Mouse (Mus musculus) ES-Bruce4 (cell line): ENCODE measurements around the gene Lsp1. TPM values are rescaled to one million over a fixed set of nuclear protein-coding genes. Genes with fewer than 3 reads are reported as not detected.

Experiments
- H3K27ac ChIP-seq: 2 replicates; pipeline ENCODE4 v1.5.1; 2012; ENCODE audit warnings: low read length, inconsistent platforms; ENCODE audit not compliant: insufficient read depth
- H3K27me3 ChIP-seq: 2 replicates; pipeline ENCODE4 v1.6.1; 2012; ENCODE audit warnings: mild to moderate bottlenecking, low read length, inconsistent platforms; ENCODE audit not compliant: control insufficient read depth, poor library complexity, insufficient read depth, severe bottlenecking
- H3K36me3 ChIP-seq: 2 replicates; pipeline ENCODE4 v1.6.1; 2012; ENCODE audit warnings: inconsistent platforms, mild to moderate bottlenecking, low read length, moderate library complexity; ENCODE audit not compliant: control insufficient read depth, poor library complexity, insufficient read depth, severe bottlenecking
- H3K4me1 ChIP-seq: one replicate; pipeline ENCODE4 v1.8.1; 2011; ENCODE audit warnings: low read length; ENCODE audit not compliant: control insufficient read depth, insufficient read depth
- H3K4me3 ChIP-seq: 2 replicates; pipeline ENCODE4 v1.5.1; 2011; ENCODE audit warnings: low read depth, mild to moderate bottlenecking, low read length
- H3K9ac ChIP-seq: 2 replicates; pipeline ENCODE4 v1.6.1; 2012; ENCODE audit warnings: low read depth, mild to moderate bottlenecking, inconsistent platforms; ENCODE audit not compliant: poor library complexity, severe bottlenecking
- H3K9me3 ChIP-seq: replicated peaks from 2 replicates; pipeline ENCODE4 v1.6.1; 2012; ENCODE audit warnings: mild to moderate bottlenecking, low read length, inconsistent platforms; ENCODE audit not compliant: control insufficient read depth, poor library complexity, insufficient read depth, severe bottlenecking
- CTCF ChIP-seq: IDR thresholded peaks from one replicate; pipeline ENCODE4 v1.8.1; 2011; ENCODE audit warnings: low read depth, low read length
- EP300 ChIP-seq: IDR thresholded peaks from 2 replicates; pipeline ENCODE4 v1.6.1; 2011; ENCODE audit warnings: low read depth, low read length; ENCODE audit not compliant: insufficient read depth
- POLR2A ChIP-seq: IDR thresholded peaks from one replicate; pipeline ENCODE4 v1.8.1; 2011; ENCODE audit warnings: low read length; ENCODE audit not compliant: insufficient read depth
- polyA plus RNA-seq: library from polyadenylated mRNA; stranded (reverse); fragments of >200 nt; gene quantifications from 2 replicates; pipeline ENCODE4 v1.2.4, GENCODE M21; 2011; ENCODE audit warnings: low read depth; ENCODE audit not compliant: missing spikeins, insufficient read depth, insufficient read length

The Lsp1 gene
- polyA plus RNA-seq, 1 experiment, result 6.0 TPM

- H3K9ac ChIP-seq, result no peak overlapping the region
- TF ChIP-seq CTCF, result no peak
- TF ChIP-seq EP300, result no peak
- no peak for TF ChIP-seq POLR2A
- H3K27me3 ChIP-seq, result no peaks in the 10 kb centered on the region
- no peaks in the 10 kb centered on the region for H3K4me1 ChIP-seq
- no peak overlapping the region for H3K27ac ChIP-seq
- H3K36me3 ChIP-seq, result no peaks in the 10 kb centered on the region
- no peak overlapping the region for H3K4me3 ChIP-seq
- H3K9me3 ChIP-seq, result no peaks in the 10 kb centered on the region
Observed at GRCm38 (mm10) chr7:142479886-142480285, 19.3 kb downstream of the Lsp1 start.

GRCm38 (mm10) chr7:142480661-142481060, 20.1 kb downstream of the Lsp1 start:
- Histone ChIP-seq H3K4me1 (no peaks in the 10 kb centered on the region), H3K27ac (no peak overlapping the region), H3K9ac (no peak overlapping the region), H3K36me3 (no peaks in the 10 kb centered on the region), H3K27me3 (no peaks in the 10 kb centered on the region), H3K4me3 (no peak overlapping the region), H3K9me3 (no peaks in the 10 kb centered on the region)
- TF ChIP-seq POLR2A (no peak), EP300 (no peak), CTCF (no peak)

GRCm38 (mm10) chr7:142481186-142481567, 20.6 kb downstream of the Lsp1 start:
- no peaks in the 10 kb centered on the region for H3K36me3 ChIP-seq
- H3K9me3 ChIP-seq, result no peaks in the 10 kb centered on the region
- H3K4me1 ChIP-seq, result no peaks in the 10 kb centered on the region
- peak overlapping the region; percentile 48 for H3K9ac ChIP-seq
- H3K27me3 ChIP-seq, result no peaks in the 10 kb centered on the region
- TF ChIP-seq EP300 (no peak), CTCF (peak; percentile 62)
- 0 out of 2 replicates have a peak overlapping the region, but pooled peaks have one; percentile 19 for H3K4me3 ChIP-seq
- H3K27ac ChIP-seq, result no peak overlapping the region

- 0 out of 2 replicates have a peak overlapping the region, but pooled peaks have one; percentile 19 for H3K4me3 ChIP-seq
- H3K27me3 ChIP-seq, result no peaks in the 10 kb centered on the region
- H3K27ac ChIP-seq, result no peak overlapping the region
- no peak for TF ChIP-seq POLR2A
- TF ChIP-seq CTCF, result no peak
- no peak for TF ChIP-seq EP300
- no peaks in the 10 kb centered on the region for H3K9me3 ChIP-seq
- H3K9ac ChIP-seq, result peak overlapping the region; percentile 48
- no peaks in the 10 kb centered on the region for H3K36me3 ChIP-seq
- no peaks in the 10 kb centered on the region for H3K4me1 ChIP-seq
Observed at GRCm38 (mm10) chr7:142481568-142482255, 21.1 kb downstream of the Lsp1 start.

GRCm38 (mm10) chr7:142482256-142482609, 21.6 kb downstream of the Lsp1 start:
- Histone ChIP-seq H3K27me3 (no peaks in the 10 kb centered on the region), H3K27ac (no peak overlapping the region), H3K4me3 (no peak overlapping the region), H3K4me1 (no peaks in the 10 kb centered on the region), H3K9ac (peak overlapping the region; percentile 48), H3K36me3 (no peaks in the 10 kb centered on the region), H3K9me3 (no peaks in the 10 kb centered on the region)
- TF ChIP-seq CTCF (no peak), EP300 (no peak), POLR2A (no peak)

- TF ChIP-seq EP300, result no peak
- TF ChIP-seq CTCF, result no peak
- no peak for TF ChIP-seq POLR2A
- Histone ChIP-seq H3K4me3 (no peak overlapping the region), H3K36me3 (no peaks in the 10 kb centered on the region), H3K4me1 (no peaks in the 10 kb centered on the region), H3K9ac (no peak overlapping the region), H3K9me3 (no peaks in the 10 kb centered on the region), H3K27ac (no peak overlapping the region), H3K27me3 (no peaks in the 10 kb centered on the region)
Observed at GRCm38 (mm10) chr7:142483136-142483535, 22.5 kb downstream of the Lsp1 start.
